Mouse (Mus musculus) monocyte, adult 59 days (primary cell): ENCODE results near the gene Cldn15. TPM values are rescaled to one million over a fixed set of nuclear protein-coding genes. Genes with fewer than 3 reads are reported as not detected.

Source experiments
- total RNA-seq, 2 experiments: library from RNA; stranded (reverse); gene quantifications; one replicate each; pipeline ENCODE4 v1.2.4; 2023

Gene Cldn15
- 1 to 10 TPM; 1.1 to 2.3 TPM for total RNA-seq

DNA sequence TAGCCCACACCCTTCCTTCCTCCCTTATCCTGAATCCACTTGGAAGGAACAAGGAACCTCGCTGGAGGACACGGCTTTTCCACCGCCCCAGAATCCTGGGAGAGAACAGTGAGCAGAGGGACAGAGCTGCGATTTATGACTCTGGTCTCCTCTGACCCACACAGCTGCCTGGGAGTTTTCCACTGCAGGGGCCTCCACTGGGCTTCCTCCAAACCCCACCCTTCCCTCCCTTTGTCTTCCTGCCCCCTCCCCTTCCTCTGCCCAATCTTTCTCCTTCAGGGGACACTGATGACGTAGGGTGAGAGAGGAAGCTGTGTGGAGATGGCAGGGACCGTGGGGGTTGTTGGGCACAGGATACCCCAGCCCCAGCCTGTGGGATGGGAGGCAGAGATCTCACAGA, at the start of gene Cldn15:
Gene Cldn15 (plus strand): TSS at position 286 of the 400 bp plus-strand sequence.

DNA sequence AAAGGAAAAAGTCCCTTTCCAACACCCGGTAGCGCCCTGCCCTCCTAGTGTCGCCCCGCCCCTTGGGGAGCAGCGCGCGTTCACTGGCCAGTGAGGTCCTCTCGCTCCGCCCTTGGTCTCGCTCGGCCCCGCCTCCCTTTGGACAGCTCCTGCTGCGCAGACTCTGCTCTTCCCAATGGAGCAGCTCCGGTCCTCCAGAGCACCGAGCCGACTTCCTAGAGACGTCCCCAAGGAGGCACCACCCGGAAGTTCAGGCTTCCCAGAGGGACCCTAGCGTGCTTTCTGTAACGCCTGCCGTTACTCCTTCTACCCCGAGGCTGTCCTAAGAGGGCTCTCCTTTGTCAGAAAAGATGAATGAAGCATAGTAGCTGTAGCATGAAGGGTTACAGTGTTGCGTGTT, 13.4 kb upstream of the Cldn15 start, which contains the start of gene Fis1:
Gene Fis1 (plus strand): TSS at position 261 of the 400 bp plus-strand sequence.

DNA sequence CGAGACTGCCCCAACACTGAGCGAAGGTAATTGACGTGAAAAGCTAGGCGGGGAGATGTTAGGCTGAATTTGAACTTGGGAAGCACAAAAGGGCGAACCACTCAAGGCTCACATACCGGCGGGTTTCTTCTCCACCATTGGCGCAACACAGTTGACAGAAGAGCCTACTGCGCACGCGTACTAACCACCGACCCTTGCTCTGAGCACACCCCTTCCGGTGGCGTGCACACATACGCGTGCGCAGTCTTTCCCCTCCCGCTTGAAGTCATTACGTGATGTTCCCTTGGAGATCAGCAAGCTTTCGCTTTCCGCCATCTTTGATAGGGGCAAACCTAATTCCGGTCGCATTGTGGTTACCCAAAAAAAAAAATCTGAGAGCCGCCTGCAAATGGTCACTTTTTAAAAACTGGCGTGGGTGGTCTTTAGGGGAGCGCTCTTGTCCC, 20.3 kb downstream of the Cldn15 start, which contains the start of gene Plod3:
Gene Plod3 (plus strand): TSS at position 325 of the 443 bp plus-strand sequence.

DNA sequence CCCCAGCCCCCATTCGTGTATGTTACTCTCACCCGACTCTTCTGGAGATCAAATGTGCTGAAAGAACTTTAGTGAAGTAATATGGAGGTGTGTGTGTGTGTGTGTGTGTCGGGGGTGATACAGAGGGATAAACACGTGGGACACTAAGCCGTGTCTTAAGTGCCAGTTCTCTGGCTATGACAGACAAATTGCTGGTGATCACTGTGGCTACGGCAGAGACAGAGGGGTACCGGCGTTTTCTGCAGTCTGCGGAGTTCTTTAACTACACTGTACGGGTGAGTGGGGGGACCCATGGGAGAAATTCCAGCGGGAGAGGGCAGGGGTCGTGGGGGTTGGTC, 21.5 kb downstream of the Cldn15 start, which contains the start of gene Znhit1:
Gene Znhit1 (minus strand): TSS at position 88 of the 338 bp plus-strand sequence.

Other genes with a start within 250 kb of the Cldn15 start
- not detected for gene Col26a1, start 83.4 kb upstream of the Cldn15 start, total RNA-seq
- 1 to 10 TPM; 6.0 to 6.5 TPM for gene Ift22, start 58.5 kb upstream of the Cldn15 start, total RNA-seq
- gene Fis1, start 13.3 kb upstream of the Cldn15 start, total RNA-seq = 100 to 1,000 TPM; 189 to 192 TPM
- 100 to 1,000 TPM; 238 to 266 TPM for gene Plod3, start 20.4 kb downstream of the Cldn15 start, total RNA-seq
- 10 to 100 TPM; 88.6 to 93.8 TPM for gene Znhit1, start 21.4 kb downstream of the Cldn15 start, total RNA-seq
- gene Vgf, start 59.8 kb downstream of the Cldn15 start, total RNA-seq = under 1 TPM in 1 of 2 experiments, not detected in 1; 0.33 TPM
- gene Ap1s1, start 79.5 kb downstream of the Cldn15 start, total RNA-seq = 10 to 100 TPM; 27.4 to 28.5 TPM
- gene Serpine1, start 105.7 kb downstream of the Cldn15 start, total RNA-seq = 1 to 10 TPM; 7.6 to 7.9 TPM
- 10 to 100 TPM; 33.3 to 34.2 TPM for gene Trim56, start 149.6 kb downstream of the Cldn15 start, total RNA-seq
- not detected for gene Muc3, start 182.7 kb downstream of the Cldn15 start, total RNA-seq
- gene Muc3a, start 245.8 kb downstream of the Cldn15 start, total RNA-seq = not detected